Mouse (Mus musculus) ES-E14 (cell line): ENCODE measurements around the gene Arl5c. TPM values are rescaled to one million over a fixed set of nuclear protein-coding genes. Genes with fewer than 3 reads are reported as not detected.

Experiments used
- DNase-seq: peaks from one replicate; pipeline ENCODE4 v3.0.0-alpha.2; 2013; ENCODE audit warnings: low read depth, low spot score
- H3K27ac ChIP-seq: 2 replicates; pipeline ENCODE4 v1.5.1; 2012; ENCODE audit warnings: low read depth, mild to moderate bottlenecking, low read length, moderate library complexity, mixed read lengths; ENCODE audit not compliant: poor library complexity, insufficient read depth, severe bottlenecking
- H3K36me3 ChIP-seq: 2 replicates; pipeline ENCODE4 v1.6.1; 2012; ENCODE audit warnings: mild to moderate bottlenecking, low read length, moderate library complexity, mixed read lengths; ENCODE audit not compliant: control insufficient read depth, poor library complexity, insufficient read depth, severe bottlenecking
- H3K4me1 ChIP-seq, 2 experiments: fragments of 150-350 bp in 1 of 2; sonication (generic) in 1 of 2; 2 replicates each; pipeline ENCODE4 v1.6.1; 2012; ENCODE audit warnings: low read length in 2 of 2, mild to moderate bottlenecking in 1 of 2, mixed read lengths in 1 of 2; ENCODE audit not compliant: control insufficient read depth in 2 of 2, insufficient read depth in 2 of 2, poor library complexity in 1 of 2
- H3K4me3 ChIP-seq, 2 experiments: fragments of 150-350 bp in 1 of 2; sonication (generic) in 1 of 2; 2 replicates each; pipeline ENCODE4 v1.5.1; 2012; ENCODE audit warnings: low read length in 2 of 2, low read depth in 1 of 2, mild to moderate bottlenecking in 1 of 2, mixed read lengths in 1 of 2; ENCODE audit not compliant: insufficient read depth in 1 of 2, poor library complexity in 1 of 2, severe bottlenecking in 1 of 2
- H3K9ac ChIP-seq: 2 replicates; pipeline ENCODE4 v1.6.1; 2012; ENCODE audit warnings: low read depth, mild to moderate bottlenecking, low read length, mixed read lengths; ENCODE audit not compliant: poor library complexity, insufficient read depth, severe bottlenecking
- H3K9me3 ChIP-seq: fragments of 150-350 bp; sonication (generic); 2 replicates; pipeline ENCODE4 v1.6.1; 2012; ENCODE audit warnings: low read depth, mild to moderate bottlenecking, low read length; ENCODE audit not compliant: control insufficient read depth, insufficient read depth
- CHD2 ChIP-seq: IDR thresholded peaks from 2 replicates; pipeline ENCODE4 v1.6.1; 2014; ENCODE audit warnings: mild to moderate bottlenecking, low read depth, low read length, inconsistent platforms
- HCFC1 ChIP-seq: IDR thresholded peaks from 2 replicates; pipeline ENCODE4 v1.6.1; 2012; ENCODE audit warnings: low read length, inconsistent platforms, borderline replicate concordance; ENCODE audit not compliant: insufficient read depth
- MAFK ChIP-seq: IDR thresholded peaks from 2 replicates; pipeline ENCODE4 v1.6.1; 2014; ENCODE audit warnings: mild to moderate bottlenecking, low read depth, low read length, inconsistent platforms; ENCODE audit not compliant: insufficient read depth
- ZC3H11A ChIP-seq: IDR thresholded peaks from 2 replicates; pipeline ENCODE4 v1.6.1; 2012; ENCODE audit warnings: low read depth, mild to moderate bottlenecking, inconsistent platforms, low read length, borderline replicate concordance
- ZNF384 ChIP-seq: IDR thresholded peaks from 2 replicates; pipeline ENCODE4 v1.6.1; 2012; ENCODE audit warnings: low read depth, low read length, inconsistent platforms
- in situ Hi-C, 2 experiments: fragments of 600-800 bp; cut with MboI; formaldehyde crosslinking; loops; one replicate each; pipeline ENCODE4 v1.15.1; 2025; ENCODE audit warnings: low sequenced_read_pairs in 2 of 2, inconsistent platforms in 1 of 2; ENCODE audit not compliant: unreplicated experiment in 2 of 2
- total RNA-seq: library from RNA; depleted of rRNA; stranded (reverse); fragments of 300-350 nt; gene quantifications from 2 replicates; pipeline ENCODE4 v1.2.3, GENCODE M21; 2012; rRNA removed

Gene Arl5c
- total RNA-seq = 2.9 and 4.4 TPM in 2 replicates

- DNase-seq = no peak
- Histone ChIP-seq H3K36me3 (no peaks in the 10 kb centered on the region), H3K27ac (no peak within 1 kb of the TSS), H3K4me3 (peak within 1 kb of the TSS; percentile 65 to 79), H3K4me1 (peaks cover 0 to 4% of the 10 kb centered on the region in 2 experiments; a peak in 2 of 4 replicates), H3K9me3 (no peaks in the 10 kb centered on the region), H3K9ac (peak within 1 kb of the TSS; percentile 33; the same call in 1 of the 2 replicates)
- TF ChIP-seq HCFC1 (no peak), CHD2 (no peak), MAFK (no peak), ZNF384 (no peak), ZC3H11A (no peak)
- in situ Hi-C loops = no loop called here
Measured at GRCm38 (mm10) chr11:97995564-97996288, at the start of gene Arl5c. TSS of gene Arl5c (minus strand) at chr11:97996181.

- TF ChIP-seq ZNF384 (no peak), ZC3H11A (no peak), CHD2 (no peak), MAFK (no peak), HCFC1 (no peak; the same call in 1 of the 2 replicates)
- peaks cover 2 to 16% of the 10 kb centered on the region in 2 experiments; a peak in 2 of 4 replicates for H3K4me1 ChIP-seq
- no peaks in the 10 kb centered on the region for H3K36me3 ChIP-seq
- no peaks in the 10 kb centered on the region for H3K9me3 ChIP-seq
- no peak overlapping the region for H3K27ac ChIP-seq
- in situ Hi-C loops = no loop called here
- no peak overlapping the region for H3K4me3 ChIP-seq
- no peak overlapping the region for H3K9ac ChIP-seq
- DNase-seq = peak; percentile 75
Measured at GRCm38 (mm10) chr11:98045596-98045995, 49.6 kb upstream of the Arl5c start.

GRCm38 (mm10) chr11:98044074-98044473, 48.1 kb upstream of the Arl5c start:
- Histone ChIP-seq H3K9ac (no peak overlapping the region), H3K9me3 (no peaks in the 10 kb centered on the region), H3K36me3 (no peaks in the 10 kb centered on the region), H3K4me3 (peak overlapping the region in 1 of 2 experiments; percentile 51; a peak in 1 of 4 replicates), H3K4me1 (peaks cover 2 to 13% of the 10 kb centered on the region in 2 experiments; a peak in 2 of 4 replicates), H3K27ac (no peak overlapping the region)
- TF ChIP-seq ZNF384 = no peak
- TF ChIP-seq CHD2 = no peak
- TF ChIP-seq MAFK = no peak
- no peak for TF ChIP-seq HCFC1
- no peak for TF ChIP-seq ZC3H11A
- no peak for DNase-seq
- in situ Hi-C loops = no loop called here

- Histone ChIP-seq H3K9me3 (no peaks in the 10 kb centered on the region), H3K36me3 (no peaks in the 10 kb centered on the region)
- peak; percentile 31; the same call in 1 of the 2 replicates for TF ChIP-seq ZNF384
- no peak for TF ChIP-seq ZC3H11A
- TF ChIP-seq MAFK = no peak
Measured at GRCm38 (mm10) chr11:98042741-98043140, 46.8 kb upstream of the Arl5c start.

More at GRCm38 (mm10) chr11:98042741-98043140, 46.8 kb upstream of the Arl5c start:
- in situ Hi-C loops = no loop called here
- no peak overlapping the region for H3K9ac ChIP-seq
- peaks cover 3 to 15% of the 10 kb centered on the region in 2 experiments; a peak in 2 of 4 replicates for H3K4me1 ChIP-seq
- DNase-seq = no peak
- 0 out of 4 replicates have a peak overlapping the region, but pooled peaks of 1 of the 2 experiments have one; percentile 51 for H3K4me3 ChIP-seq
- no peak overlapping the region for H3K27ac ChIP-seq
